Mouse (Mus musculus): ENCODE measurements at regions not wholly inside any gene's neighbourhood (a gene's known extent, or its start where the extent isn't known, plus 50 kb on each side); places are given as distances from the start of the nearest gene placed in this dataset.

GRCm38 (mm10) chr4:142773651-142774151 is 439.1 kb downstream of the Prdm2 start:
- no peak for TF ChIP-seq POLR2A (IDR thresholded peaks at IDR 0.05; ENCODE audit: borderline replicate concordance, control insufficient read depth, low read depth, low read length)
- TF ChIP-seq CTCF (IDR thresholded peaks at IDR 0.05; ENCODE audit: control insufficient read depth, insufficient read depth, low read length), result no peak
